In genomic region chr3:130103486-130103885, GRCm38 (mm10) we compare ENCODE assay signal across 8 mouse cellular contexts. TPM values are rescaled to one million over a fixed set of nuclear protein-coding genes. Genes with fewer than 3 reads are reported as not detected.
DNase-seq lines count a peak whose midpoint lies in the region; ATAC-seq and TF ChIP-seq lines count a peak whose summit lies in the region.

No protein-coding gene starts in this region.

- H3K4me2 ChIP-seq in neural tube, embryonic 15.5 days: no peak overlapping the region
- H3K4me2 ChIP-seq in forebrain, embryonic 15.5 days (replicated peaks): no peak overlapping the region

- no peak for TF ChIP-seq POLR2A in lung, adult 2 months (IDR thresholded peaks at IDR 0.05; ENCODE audit: borderline replicate concordance, extremely low read depth, low read depth, low read length)

- 79% methylated on average over 8 of the region's 8 CpGs for WGBS in lung, adult 2 months
- 71% methylated on average over 8 of the region's 8 CpGs for WGBS in neural tube, embryonic 15.5 days
- 76% methylated on average over 8 of the region's 8 CpGs for WGBS in forebrain, embryonic 15.5 days

- peak; percentile 39 for TF ChIP-seq CTCF in lung, adult 2 months (IDR thresholded peaks at IDR 0.05; ENCODE audit: insufficient read depth, low read length)

- H3K27me3 ChIP-seq in neural tube, embryonic 15.5 days (replicated peaks): no peaks in the 10 kb centered on the region
- no peaks in the 10 kb centered on the region for H3K27me3 ChIP-seq in forebrain, embryonic 15.5 days

- H3K36me3 ChIP-seq in neural tube, embryonic 15.5 days: no peaks in the 10 kb centered on the region
- H3K36me3 ChIP-seq in forebrain, embryonic 15.5 days: no peaks in the 10 kb centered on the region

- H3K9me3 ChIP-seq in neural tube, embryonic 15.5 days (replicated peaks): no peaks in the 10 kb centered on the region
- no peaks in the 10 kb centered on the region for H3K9me3 ChIP-seq in forebrain, embryonic 15.5 days

- peak; percentile 32 for DNase-seq in embryo, embryonic 10 days (ENCODE audit: low spot score)
- no peak for DNase-seq in embryo, embryonic 11 days
- no peak for DNase-seq in lung, adult 2 months
- DNase-seq in lung, adult 18-20 months: no peak
- DNase-seq in c-Kit-positive CD71-positive TER-119-positive erythroid progenitor cells, embryonic 14.5 days (ENCODE audit: low spot score): peak; percentile 18
- peak; percentile 28 for DNase-seq in mesoderm, embryonic 11.5 days (ENCODE audit: low read depth, low spot score)

- no peak overlapping the region for H3K9ac ChIP-seq in neural tube, embryonic 15.5 days (replicated peaks)
- H3K9ac ChIP-seq in forebrain, embryonic 15.5 days (replicated peaks): no peak overlapping the region

- no peak overlapping the region for H3K4me3 ChIP-seq in lung, adult 2 months (replicated peaks; ENCODE audit: extremely low read depth, low read depth, low read length)
- no peak overlapping the region for H3K4me3 ChIP-seq in neural tube, embryonic 15.5 days (replicated peaks)
- no peak overlapping the region for H3K4me3 ChIP-seq in forebrain, embryonic 15.5 days

- no peaks in the 10 kb centered on the region for H3K4me1 ChIP-seq in lung, adult 2 months (ENCODE audit: control insufficient read depth, insufficient read depth, low read length)
- H3K4me1 ChIP-seq in neural tube, embryonic 15.5 days: no peaks in the 10 kb centered on the region
- no peaks in the 10 kb centered on the region for H3K4me1 ChIP-seq in forebrain, embryonic 15.5 days

- ATAC-seq in neural tube, embryonic 15.5 days (ENCODE audit: low FRiP score): no peak
- no peak for ATAC-seq in forebrain, embryonic 15.5 days (replicated peaks)

- no peak overlapping the region for H3K27ac ChIP-seq in neural tube, embryonic 15.5 days (replicated peaks)
- no peak overlapping the region for H3K27ac ChIP-seq in forebrain, embryonic 15.5 days (replicated peaks)

RNA-seq across cellular contexts. Expression of gene Col25a1, which starts 27.8 kb away (rescaled TPM):
- polyA plus RNA-seq in lung, adult 2 months (2012; rRNA removed): 0.07 TPM in 2 replicates
- 5.2 and 6.9 TPM in 2 replicates for polyA plus RNA-seq in neural tube, embryonic 15.5 days (2015; fragmentation: Nextera tagmentation; extraction: Ambion mirVana)
- polyA plus RNA-seq in forebrain, embryonic 15.5 days (2015; fragmentation: Nextera tagmentation; extraction: Ambion mirVana): 3.8 and 4.4 TPM in 2 replicates

RNA-seq across cellular contexts. Expression of gene Sec24b, which starts 42.1 kb away (rescaled TPM):
- polyA plus RNA-seq in lung, adult 2 months (2012; rRNA removed): 63.4 and 72.6 TPM in 2 replicates
- 30.4 and 32.8 TPM in 2 replicates for polyA plus RNA-seq in neural tube, embryonic 15.5 days (2015; fragmentation: Nextera tagmentation; extraction: Ambion mirVana)
- polyA plus RNA-seq in forebrain, embryonic 15.5 days (2015; fragmentation: Nextera tagmentation; extraction: Ambion mirVana): 26.8 and 27.9 TPM in 2 replicates

Comparison
In these comparisons a context has a peak if more than half of its experiments do, and no peak if none do; other contexts are left out.
1. DNase-seq: peak in embryo, embryonic 10 days (single experiment), c-Kit-positive CD71-positive TER-119-positive erythroid progenitor cells, embryonic 14.5 days (single experiment) and mesoderm, embryonic 11.5 days (single experiment); none in embryo, embryonic 11 days (single experiment), lung, adult 2 months (single experiment) and lung, adult 18-20 months (0 of 2).